Mouse (Mus musculus) NIH3T3 (cell line): ENCODE data around the gene Zfp385b.

ENCODE experiments used
- DNase-seq: peaks from one replicate; pipeline ENCODE4 v3.0.0-alpha.2; 2012; ENCODE audit warnings: low read depth

Zfp385b gene

GRCm38 (mm10) chr2:77705476-77705875, 114.0 kb downstream of the Zfp385b start:
- DNase-seq: no peak

- no peak for DNase-seq
Observed at GRCm38 (mm10) chr2:77703080-77703479, 116.4 kb downstream of the Zfp385b start.

- DNase-seq: no peak
Observed at GRCm38 (mm10) chr2:77691174-77691573, 128.3 kb downstream of the Zfp385b start.

- DNase-seq: no peak
Observed at GRCm38 (mm10) chr2:77690316-77690715, 129.1 kb downstream of the Zfp385b start.

GRCm38 (mm10) chr2:77688651-77689050, 130.8 kb downstream of the Zfp385b start:
- peak; percentile 4 for DNase-seq

GRCm38 (mm10) chr2:77684088-77684487, 135.4 kb downstream of the Zfp385b start:
- DNase-seq: no peak

GRCm38 (mm10) chr2:77682205-77682604, 137.2 kb downstream of the Zfp385b start:
- no peak for DNase-seq

- no peak for DNase-seq
Observed at GRCm38 (mm10) chr2:77681741-77682140, 137.7 kb downstream of the Zfp385b start.

GRCm38 (mm10) chr2:77673770-77674169, 145.7 kb downstream of the Zfp385b start:
- DNase-seq: no peak

GRCm38 (mm10) chr2:77672215-77672905, 147.1 kb downstream of the Zfp385b start:
- no peak for DNase-seq

- peak; percentile 78 for DNase-seq
Observed at GRCm38 (mm10) chr2:77662171-77662570, 157.3 kb downstream of the Zfp385b start.

- no peak for DNase-seq
Observed at GRCm38 (mm10) chr2:77653686-77654085, 165.8 kb downstream of the Zfp385b start.

- no peak for DNase-seq
Observed at GRCm38 (mm10) chr2:77641521-77642170, 177.8 kb downstream of the Zfp385b start.

- no peak for DNase-seq
Observed at GRCm38 (mm10) chr2:77639993-77640392, 179.4 kb downstream of the Zfp385b start.

- no peak for DNase-seq
Observed at GRCm38 (mm10) chr2:77631606-77632005, 187.8 kb downstream of the Zfp385b start.

GRCm38 (mm10) chr2:77627622-77628231, 191.7 kb downstream of the Zfp385b start:
- no peak for DNase-seq

GRCm38 (mm10) chr2:77618686-77619085, 200.8 kb downstream of the Zfp385b start:
- DNase-seq: no peak

- DNase-seq: no peak
Observed at GRCm38 (mm10) chr2:77610303-77610991, 209.0 kb downstream of the Zfp385b start.

- no peak for DNase-seq
Observed at GRCm38 (mm10) chr2:77609452-77609851, 210.0 kb downstream of the Zfp385b start.

GRCm38 (mm10) chr2:77608666-77609065, 210.8 kb downstream of the Zfp385b start:
- no peak for DNase-seq

GRCm38 (mm10) chr2:77593461-77593860, 226.0 kb downstream of the Zfp385b start:
- no peak for DNase-seq

GRCm38 (mm10) chr2:77592525-77592924, 226.9 kb downstream of the Zfp385b start:
- DNase-seq: no peak
